Mouse (Mus musculus): ENCODE measurements at regions not wholly inside any gene's neighbourhood (a gene's known extent, or its start where the extent isn't known, plus 50 kb on each side); places are given as distances from the start of the nearest gene placed in this dataset.

DNA sequence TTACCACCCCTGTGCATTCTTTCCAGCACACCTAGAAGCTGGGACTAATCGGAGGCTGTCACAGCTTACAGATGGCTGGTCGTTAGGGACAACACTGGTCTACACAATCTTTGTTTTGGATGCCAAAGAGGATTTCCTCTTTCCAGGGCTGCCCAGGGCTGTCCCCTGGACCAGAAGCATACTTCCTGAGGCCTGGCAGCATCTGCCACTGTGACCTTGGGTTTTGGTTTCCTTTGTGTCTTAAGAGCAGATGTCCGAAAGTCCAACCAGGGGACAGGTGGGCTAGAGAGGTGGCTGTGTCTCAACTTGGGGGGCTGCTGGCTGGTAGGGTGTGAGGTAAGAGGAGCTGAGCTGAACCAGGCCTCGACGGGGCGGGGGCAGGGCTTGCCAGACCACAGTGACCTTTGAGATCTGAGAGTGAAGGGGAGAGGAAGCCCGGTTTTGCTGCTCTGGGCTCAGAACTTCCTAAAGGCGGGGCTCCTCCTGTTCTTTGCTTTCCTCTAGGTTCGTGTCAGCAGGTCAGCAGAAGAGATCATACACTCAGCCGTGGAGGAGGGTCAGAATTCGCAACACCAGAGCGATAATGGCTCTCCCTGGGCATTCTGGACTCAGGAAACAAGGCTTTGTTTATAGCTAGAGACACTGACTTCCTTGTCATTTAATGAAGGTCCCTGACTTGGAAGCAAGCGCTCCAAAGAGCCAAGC, 64.2 kb upstream of the Elk3 start:
- TF ChIP-seq POLR2A (IDR thresholded peaks at IDR 0.05; ENCODE audit: control insufficient read depth, low read depth, low read length) (no peak), CTCF (IDR thresholded peaks at IDR 0.05; ENCODE audit: control insufficient read depth, insufficient read depth, insufficient replicate concordance, low read depth, low read length) (no peak)

All from testis, adult 2 months (tissue).